Mouse (Mus musculus) ES-E14 (cell line): ENCODE results near the gene Cacna1g.

Experiments used
- CHD2 ChIP-seq: IDR thresholded peaks from 2 replicates; pipeline ENCODE4 v1.6.1; 2014; ENCODE audit warnings: mild to moderate bottlenecking, low read depth, low read length, inconsistent platforms
- MAFK ChIP-seq: IDR thresholded peaks from 2 replicates; pipeline ENCODE4 v1.6.1; 2014; ENCODE audit warnings: mild to moderate bottlenecking, low read depth, low read length, inconsistent platforms; ENCODE audit not compliant: insufficient read depth
- ZC3H11A ChIP-seq: IDR thresholded peaks from 2 replicates; pipeline ENCODE4 v1.6.1; 2012; ENCODE audit warnings: low read depth, mild to moderate bottlenecking, inconsistent platforms, low read length, borderline replicate concordance

GRCm38 (mm10) chr11:94363690-94364089 is 110.3 kb downstream of the Cacna1g start:
- no peak for TF ChIP-seq MAFK
- no peak for TF ChIP-seq ZC3H11A
- no peak for TF ChIP-seq CHD2
